Mouse (Mus musculus) adrenal gland, postnatal 14 days (tissue): ENCODE results near the gene Rarb. TPM values are rescaled to one million over a fixed set of nuclear protein-coding genes. Genes with fewer than 3 reads are reported as not detected.

Experiments used
- DNase-seq: peaks from one replicate; pipeline ENCODE4 v3.0.0; 2021; ENCODE audit warnings: mixed read lengths
- total RNA-seq: library from RNA; stranded (reverse); gene quantifications from 2 replicates; pipeline ENCODE4 v1.2.3, GENCODE M21; 2021

The Rarb gene
- total RNA-seq, 1 experiment from 2014 or later, result 15.2 TPM

- DNase-seq, result no peak
Measured at GRCm38 (mm10) chr14:16528631-16529030, 290.3 kb downstream of the Rarb start.

DNA sequence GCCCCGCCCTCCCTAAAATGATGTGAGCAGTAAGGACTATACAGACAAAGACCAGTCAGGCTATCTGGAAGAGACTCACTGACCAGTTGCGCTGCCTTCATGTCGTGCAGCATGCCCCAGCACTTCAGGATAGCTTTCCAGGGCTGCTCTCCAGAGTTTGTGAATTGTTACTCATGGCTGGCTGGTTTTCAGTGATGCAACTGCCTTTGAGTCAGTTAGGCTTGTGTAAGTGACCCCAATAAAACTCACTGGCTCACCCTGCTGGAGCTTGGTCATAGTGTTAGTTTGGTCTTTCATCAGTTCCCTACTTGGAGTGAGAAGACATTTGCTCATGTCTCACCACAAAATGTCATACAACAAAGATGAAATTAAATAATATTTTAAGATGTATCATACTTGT lies 292.8 kb downstream of the Rarb start:
- DNase-seq, result peak; percentile 76

DNA sequence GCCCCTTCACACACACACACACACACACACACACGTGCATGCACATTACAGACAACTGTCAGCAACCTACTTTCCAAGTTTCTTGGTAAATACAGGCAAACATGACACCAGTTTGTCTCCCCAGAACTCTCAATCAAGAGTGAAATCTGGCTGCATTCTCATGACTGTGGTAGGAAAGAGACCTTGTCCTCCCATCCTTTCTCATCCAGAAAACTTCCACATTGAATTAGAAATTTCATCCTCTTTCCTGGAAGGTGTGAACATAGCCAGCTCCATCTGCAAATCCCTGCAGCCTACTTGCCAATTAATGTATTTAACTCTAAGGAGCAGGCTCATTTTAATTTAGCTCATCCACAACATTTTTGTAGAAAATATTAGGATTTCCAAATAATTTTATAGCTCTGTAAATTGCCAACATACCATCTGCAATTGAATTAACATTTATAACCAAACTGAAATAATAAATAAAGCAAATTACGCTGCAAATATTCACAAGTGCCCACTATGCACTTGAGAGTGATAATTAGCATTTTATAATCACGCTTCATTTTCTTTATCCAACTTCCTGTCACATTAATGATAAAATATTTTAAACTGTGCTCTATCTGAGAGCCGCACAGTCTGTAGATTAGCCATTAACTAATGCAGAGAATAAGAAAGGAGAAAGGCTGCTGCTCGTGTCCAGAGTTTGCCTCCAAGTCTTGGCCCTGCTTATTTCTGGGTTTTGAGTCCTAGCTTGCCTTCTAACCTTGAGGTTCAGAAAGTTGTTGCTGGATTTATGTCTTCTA lies 293.6 kb downstream of the Rarb start:
- DNase-seq, result no peak

DNA sequence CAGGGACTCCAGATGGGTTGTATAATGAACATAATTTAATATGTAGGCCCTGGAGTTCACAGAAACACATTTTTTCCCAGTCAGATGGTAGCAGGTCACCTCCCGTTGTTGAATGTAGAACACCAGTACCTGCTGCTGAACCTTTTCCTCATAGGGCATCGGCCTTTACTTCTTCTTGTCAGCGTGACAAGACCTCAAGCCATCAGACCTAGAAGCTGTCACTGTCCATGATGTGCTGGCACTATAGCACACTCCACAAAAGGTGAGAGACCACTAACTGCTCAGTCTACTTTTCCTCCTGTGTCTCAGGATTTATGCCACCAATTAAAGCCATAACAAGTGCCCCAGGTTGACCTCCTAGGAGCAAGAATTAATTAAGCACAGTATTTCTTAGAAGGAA lies 296.1 kb downstream of the Rarb start:
- DNase-seq, result no peak

GRCm38 (mm10) chr14:16519588-16520167 lies 299.3 kb downstream of the Rarb start:
- peak; percentile 26 for DNase-seq

GRCm38 (mm10) chr14:16517958-16518357 lies 301.0 kb downstream of the Rarb start:
- no peak for DNase-seq

- DNase-seq, result peak; percentile 13
Measured at GRCm38 (mm10) chr14:16515731-16516130, 303.2 kb downstream of the Rarb start.

DNA sequence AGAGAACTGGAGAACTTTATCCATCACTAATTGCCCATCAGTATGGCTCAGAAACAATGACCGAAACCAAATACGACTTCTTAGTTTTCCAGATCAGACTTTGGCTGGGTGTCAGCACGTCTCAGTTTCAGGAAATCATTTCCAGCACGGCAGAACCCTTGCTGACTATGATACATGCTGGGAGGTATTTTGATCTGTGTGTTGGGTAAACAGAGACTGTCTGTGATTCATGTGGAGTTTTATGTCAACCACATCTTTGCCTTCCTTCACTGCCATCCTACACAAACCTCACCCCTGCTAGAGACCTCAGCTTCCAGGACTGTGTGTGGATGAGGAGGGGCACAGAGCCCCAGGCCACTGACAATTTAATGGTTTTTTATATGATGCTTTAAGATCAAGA lies 308.4 kb downstream of the Rarb start:
- DNase-seq, result no peak

GRCm38 (mm10) chr14:16509825-16510224 lies 309.1 kb downstream of the Rarb start:
- DNase-seq, result no peak

- DNase-seq, result peak; percentile 40
Measured at GRCm38 (mm10) chr14:16508760-16509159, 310.2 kb downstream of the Rarb start.

DNA sequence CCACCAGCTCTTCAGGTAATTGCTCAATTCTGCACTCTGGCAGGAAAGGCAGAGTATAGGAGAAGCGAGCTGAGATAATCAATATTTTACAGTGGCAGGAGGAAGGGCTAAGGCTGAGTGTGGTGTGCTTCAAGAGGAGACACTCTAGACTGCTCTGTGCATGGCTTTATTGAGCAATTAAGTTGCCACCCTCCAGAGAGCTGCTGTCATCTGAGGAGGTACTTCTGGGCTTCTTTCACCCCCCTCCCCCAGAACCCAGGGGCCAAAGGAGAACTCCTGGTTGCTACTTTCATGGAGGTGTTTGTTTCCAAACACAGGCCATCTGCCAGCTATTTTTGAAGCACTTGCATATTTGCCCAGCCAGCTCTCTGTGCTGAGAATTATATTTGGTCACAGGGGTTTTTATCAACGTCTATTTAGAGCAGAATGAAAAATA lies 321.7 kb downstream of the Rarb start:
- no peak for DNase-seq

GRCm38 (mm10) chr14:16483656-16484380 lies 335.1 kb downstream of the Rarb start:
- DNase-seq, result peak; percentile 63

- DNase-seq, result no peak
Measured at GRCm38 (mm10) chr14:16480621-16481020, 338.3 kb downstream of the Rarb start.

DNA sequence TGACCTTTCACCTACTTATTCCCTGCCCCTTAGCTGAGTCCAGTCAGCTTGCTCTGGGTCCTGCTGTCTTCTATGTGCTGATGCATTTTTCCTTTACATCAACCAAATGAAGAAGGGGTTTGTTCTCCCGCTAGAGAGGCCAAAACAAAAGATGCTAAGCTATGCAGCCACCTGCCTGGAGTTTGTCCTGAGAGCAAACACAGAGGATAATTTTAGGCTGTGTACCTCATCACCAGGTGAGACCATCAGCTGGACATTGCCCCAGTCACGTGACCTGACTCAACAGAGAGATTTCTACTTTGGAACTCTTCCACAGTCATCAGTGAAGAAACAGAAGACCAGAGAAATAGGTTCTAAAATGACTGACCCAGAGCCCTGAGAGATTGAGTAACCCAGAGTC lies 339.4 kb downstream of the Rarb start:
- no peak for DNase-seq

- no peak for DNase-seq
Measured at GRCm38 (mm10) chr14:16478606-16479323, 340.2 kb downstream of the Rarb start.

- no peak for DNase-seq
Measured at GRCm38 (mm10) chr14:16448269-16448987, 370.5 kb downstream of the Rarb start.

GRCm38 (mm10) chr14:16447587-16447986 lies 371.4 kb downstream of the Rarb start:
- peak; percentile 21 for DNase-seq

DNA sequence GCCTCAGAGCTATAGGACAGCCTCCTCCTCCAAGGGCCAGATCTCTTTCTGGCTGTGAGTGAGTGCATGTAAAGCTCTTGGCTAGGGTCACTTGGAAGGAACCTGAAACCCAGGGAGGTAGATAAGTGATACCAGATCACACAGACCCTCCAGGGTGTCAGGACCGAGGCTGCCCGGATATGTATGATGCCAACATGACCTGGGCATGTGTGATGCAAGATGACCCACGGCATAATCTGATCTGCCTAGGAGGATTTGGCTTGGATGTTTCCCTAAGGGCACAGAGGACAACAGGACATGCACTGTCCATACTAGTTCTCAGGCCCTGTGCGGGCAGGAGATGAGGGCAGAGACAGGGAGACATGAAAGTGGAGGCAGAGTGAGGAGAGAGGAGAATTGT lies 374.1 kb downstream of the Rarb start:
- DNase-seq, result no peak

- DNase-seq, result no peak
Measured at GRCm38 (mm10) chr14:16439385-16440126, 379.4 kb downstream of the Rarb start.

- DNase-seq, result no peak
Measured at GRCm38 (mm10) chr14:16437386-16437785, 381.6 kb downstream of the Rarb start.
